Mouse (Mus musculus): Measurements from ENCODE around the gene Ntn3. TPM values are rescaled to one million over a fixed set of nuclear protein-coding genes. Genes with fewer than 3 reads are reported as not detected.

Ntn3 gene
- polyA plus RNA-seq, 1 experiment from 2014 or later: 4.0 TPM

DNA sequence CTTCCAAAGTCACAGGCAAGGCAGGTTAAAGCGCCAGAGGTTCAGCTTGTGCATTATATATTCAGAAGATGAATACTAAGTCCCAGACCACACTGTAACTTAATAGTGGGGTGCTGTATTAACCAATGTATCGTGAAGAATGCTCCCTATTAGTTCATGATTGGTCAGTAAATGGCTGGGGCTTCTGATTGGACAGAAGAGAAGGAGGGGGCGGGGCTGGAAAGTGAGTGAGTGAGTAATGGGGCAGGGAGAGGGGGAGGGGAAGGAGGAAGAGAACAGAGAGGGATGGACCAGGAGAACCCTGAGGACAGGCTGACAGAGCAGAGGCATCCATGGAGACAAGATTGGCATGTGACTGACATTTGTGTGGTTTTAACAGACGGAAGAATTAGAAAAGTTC, 7.5 kb upstream of the Ntn3 start:
- H3K27me3 ChIP-seq (ENCODE audit: control insufficient read depth, insufficient read depth, low read length): no peaks in the 10 kb centered on the region
- no peak overlapping the region for H3K4me2 ChIP-seq (ENCODE audit: low read depth)
- DNase-seq (ENCODE audit: low spot score) (no peak), ATAC-seq (ENCODE audit: insufficient read depth, low FRiP score, low TSS enrichment) (no peak)
- no peak overlapping the region for H3K4me3 ChIP-seq (ENCODE audit: low read depth, low read length)
- H3K9ac ChIP-seq (ENCODE audit: low read length): no peak overlapping the region
- H3K9me3 ChIP-seq (ENCODE audit: control insufficient read depth, low read length): no peaks in the 10 kb centered on the region
- WGBS: 68% methylated on average over 4 of the region's 4 CpGs
- peaks cover 14% of the 10 kb centered on the region for H3K4me1 ChIP-seq (ENCODE audit: control insufficient read depth, insufficient read depth, low read length)
- no peak overlapping the region for H3K27ac ChIP-seq (ENCODE audit: low read depth, low read length)
- 0 out of 2 replicates have a peak, but pooled peaks cover 2% of the 10 kb centered on the region for H3K36me3 ChIP-seq (ENCODE audit: control insufficient read depth, insufficient read depth, low read length)

GRCm38 (mm10) chr17:24213186-24213585, 3.9 kb upstream of the Ntn3 start:
- 79% methylated on average over 6 of the region's 6 CpGs for WGBS
- H3K9ac ChIP-seq (ENCODE audit: low read length): no peak overlapping the region
- ATAC-seq (ENCODE audit: insufficient read depth, low FRiP score, low TSS enrichment) (no peak), DNase-seq (ENCODE audit: low spot score) (no peak)
- 0 out of 2 replicates have a peak, but pooled peaks cover 2% of the 10 kb centered on the region for H3K36me3 ChIP-seq (ENCODE audit: control insufficient read depth, insufficient read depth, low read length)
- peaks cover 3% of the 10 kb centered on the region for H3K27me3 ChIP-seq (ENCODE audit: control insufficient read depth, insufficient read depth, low read length)
- H3K27ac ChIP-seq (ENCODE audit: low read depth, low read length): no peak overlapping the region
- no peaks in the 10 kb centered on the region for H3K9me3 ChIP-seq (ENCODE audit: control insufficient read depth, low read length)
- H3K4me3 ChIP-seq (ENCODE audit: low read depth, low read length): no peak overlapping the region
- peaks cover 20% of the 10 kb centered on the region for H3K4me1 ChIP-seq (ENCODE audit: control insufficient read depth, insufficient read depth, low read length)
- H3K4me2 ChIP-seq (ENCODE audit: low read depth): no peak overlapping the region

- 30% methylated on average over 5 of the region's 5 CpGs for WGBS
- Histone ChIP-seq H3K4me1 (ENCODE audit: control insufficient read depth, insufficient read depth, low read length) (peaks cover 26% of the 10 kb centered on the region), H3K9ac (ENCODE audit: low read length) (no peak overlapping the region)
Measured at GRCm38 (mm10) chr17:24212441-24213018, 3.2 kb upstream of the Ntn3 start.

GRCm38 (mm10) chr17:24211631-24212440, 2.5 kb upstream of the Ntn3 start:
- ATAC-seq (ENCODE audit: insufficient read depth, low FRiP score, low TSS enrichment) (peak; percentile 51), DNase-seq (ENCODE audit: low spot score) (peak; percentile 75)
- Histone ChIP-seq H3K36me3 (ENCODE audit: control insufficient read depth, insufficient read depth, low read length) (0 out of 2 replicates have a peak, but pooled peaks cover 2% of the 10 kb centered on the region), H3K27ac (ENCODE audit: low read depth, low read length) (peak overlapping the region; percentile 50; the same call in 1 of the 2 replicates), H3K4me2 (ENCODE audit: low read depth) (peak overlapping the region; percentile 97), H3K27me3 (ENCODE audit: control insufficient read depth, insufficient read depth, low read length) (peaks cover 15% of the 10 kb centered on the region), H3K4me3 (ENCODE audit: low read depth, low read length) (peak overlapping the region; percentile 44), H3K4me1 (ENCODE audit: control insufficient read depth, insufficient read depth, low read length) (peaks cover 33% of the 10 kb centered on the region), H3K9ac (ENCODE audit: low read length) (peak overlapping the region; percentile 75), H3K9me3 (ENCODE audit: control insufficient read depth, low read length) (no peaks in the 10 kb centered on the region)
- WGBS: 2% methylated on average over 37 of the region's 37 CpGs

More at GRCm38 (mm10) chr17:24212441-24213018, 3.2 kb upstream of the Ntn3 start:
- Histone ChIP-seq H3K4me2 (ENCODE audit: low read depth) (peak overlapping the region; percentile 97), H3K36me3 (ENCODE audit: control insufficient read depth, insufficient read depth, low read length) (0 out of 2 replicates have a peak, but pooled peaks cover 2% of the 10 kb centered on the region), H3K27ac (ENCODE audit: low read depth, low read length) (no peak overlapping the region), H3K27me3 (ENCODE audit: control insufficient read depth, insufficient read depth, low read length) (peaks cover 9% of the 10 kb centered on the region), H3K4me3 (ENCODE audit: low read depth, low read length) (peak overlapping the region; percentile 44; the same call in 1 of the 2 replicates), H3K9me3 (ENCODE audit: control insufficient read depth, low read length) (no peaks in the 10 kb centered on the region)
- DNase-seq (ENCODE audit: low spot score) (no peak), ATAC-seq (ENCODE audit: insufficient read depth, low FRiP score, low TSS enrichment) (no peak)

DNA sequence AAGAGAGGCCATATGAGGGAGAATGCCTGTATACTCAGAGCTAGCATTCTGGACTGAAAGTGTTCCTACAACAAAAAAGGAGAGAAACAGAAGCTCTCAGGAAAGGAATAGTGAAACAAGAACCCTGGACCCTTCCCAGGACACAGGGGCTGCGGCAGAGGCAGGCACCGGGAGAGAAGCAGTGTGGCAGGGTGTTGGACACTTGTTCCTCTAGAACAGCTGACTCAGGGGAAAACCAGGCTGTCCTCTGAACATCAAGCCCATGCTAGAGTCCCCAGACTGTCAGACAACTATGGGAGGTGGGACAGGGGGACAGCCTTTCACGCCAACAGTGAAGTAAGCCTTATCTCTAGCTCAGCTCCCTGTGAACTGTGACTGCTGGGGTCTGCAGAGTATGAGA, 1.3 kb upstream of the Ntn3 start:
- no peak overlapping the region for H3K4me2 ChIP-seq (ENCODE audit: low read depth)
- H3K4me3 ChIP-seq (ENCODE audit: low read depth, low read length): no peak overlapping the region
- H3K9ac ChIP-seq (ENCODE audit: low read length): no peak overlapping the region
- H3K27ac ChIP-seq (ENCODE audit: low read depth, low read length): no peak overlapping the region
- peaks cover 41% of the 10 kb centered on the region for H3K4me1 ChIP-seq (ENCODE audit: control insufficient read depth, insufficient read depth, low read length)
- DNase-seq (ENCODE audit: low spot score): no peak
- 89% methylated on average over 3 of the region's 3 CpGs for WGBS
- no peak for ATAC-seq (ENCODE audit: insufficient read depth, low FRiP score, low TSS enrichment)
- H3K27me3 ChIP-seq (ENCODE audit: control insufficient read depth, insufficient read depth, low read length): peaks cover 20% of the 10 kb centered on the region
- no peaks in the 10 kb centered on the region for H3K9me3 ChIP-seq (ENCODE audit: control insufficient read depth, low read length)
- H3K36me3 ChIP-seq (ENCODE audit: control insufficient read depth, insufficient read depth, low read length): 0 out of 2 replicates have a peak, but pooled peaks cover 2% of the 10 kb centered on the region

- H3K4me2 ChIP-seq (ENCODE audit: low read depth): peak overlapping the region; percentile 93
Measured at GRCm38 (mm10) chr17:24209916-24210240, 547 bp upstream of the Ntn3 start.

DNA sequence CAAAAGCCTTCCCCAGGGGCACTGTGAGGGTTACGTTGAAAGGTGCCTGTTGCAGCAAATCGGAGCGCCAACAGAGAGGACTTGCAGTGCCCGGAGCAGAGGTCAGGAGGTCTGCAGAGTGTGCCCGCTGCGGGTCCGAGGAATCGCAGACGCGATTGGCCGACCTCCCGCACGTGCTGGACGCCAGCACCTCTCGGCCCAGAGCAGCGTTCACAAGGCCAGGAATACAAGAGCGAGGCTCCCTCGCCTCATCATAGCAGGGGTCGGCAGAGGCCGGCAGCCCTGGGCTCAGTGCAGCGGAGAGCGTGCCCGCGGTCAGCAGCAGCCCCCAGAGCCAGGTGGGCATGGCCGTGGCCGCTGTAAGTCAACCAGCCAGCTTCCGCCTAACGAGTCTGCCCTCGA, 689 bp downstream of the Ntn3 start:
- peak; percentile 47 for DNase-seq (ENCODE audit: low spot score)
- Histone ChIP-seq H3K9me3 (ENCODE audit: control insufficient read depth, low read length) (no peaks in the 10 kb centered on the region), H3K9ac (ENCODE audit: low read length) (peak overlapping the region; percentile 72), H3K36me3 (ENCODE audit: control insufficient read depth, insufficient read depth, low read length) (no peaks in the 10 kb centered on the region), H3K4me2 (ENCODE audit: low read depth) (peak overlapping the region; percentile 93), H3K4me3 (ENCODE audit: low read depth, low read length) (peak overlapping the region; percentile 44), H3K27me3 (ENCODE audit: control insufficient read depth, insufficient read depth, low read length) (peaks cover 20% of the 10 kb centered on the region), H3K27ac (ENCODE audit: low read depth, low read length) (peak overlapping the region; percentile 61), H3K4me1 (ENCODE audit: control insufficient read depth, insufficient read depth, low read length) (peaks cover 44% of the 10 kb centered on the region)
- WGBS: 2% methylated on average over 29 of the region's 29 CpGs
- 0 out of 2 replicates have a peak, but pooled peaks have one; percentile 0 for ATAC-seq (ENCODE audit: insufficient read depth, low FRiP score, low TSS enrichment)

More at GRCm38 (mm10) chr17:24209916-24210240, 547 bp upstream of the Ntn3 start:
- 77% methylated on average over 3 of the region's 3 CpGs for WGBS
- Histone ChIP-seq H3K4me1 (ENCODE audit: control insufficient read depth, insufficient read depth, low read length) (peaks cover 41% of the 10 kb centered on the region), H3K27ac (ENCODE audit: low read depth, low read length) (peak overlapping the region; percentile 61; the same call in 1 of the 2 replicates), H3K9me3 (ENCODE audit: control insufficient read depth, low read length) (no peaks in the 10 kb centered on the region), H3K4me3 (ENCODE audit: low read depth, low read length) (peak overlapping the region; percentile 44; the same call in 1 of the 2 replicates), H3K36me3 (ENCODE audit: control insufficient read depth, insufficient read depth, low read length) (no peaks in the 10 kb centered on the region), H3K9ac (ENCODE audit: low read length) (no peak overlapping the region; the same call in 1 of the 2 replicates), H3K27me3 (ENCODE audit: control insufficient read depth, insufficient read depth, low read length) (peaks cover 20% of the 10 kb centered on the region)
- DNase-seq (ENCODE audit: low spot score) (no peak), ATAC-seq (ENCODE audit: insufficient read depth, low FRiP score, low TSS enrichment) (no peak)

DNA sequence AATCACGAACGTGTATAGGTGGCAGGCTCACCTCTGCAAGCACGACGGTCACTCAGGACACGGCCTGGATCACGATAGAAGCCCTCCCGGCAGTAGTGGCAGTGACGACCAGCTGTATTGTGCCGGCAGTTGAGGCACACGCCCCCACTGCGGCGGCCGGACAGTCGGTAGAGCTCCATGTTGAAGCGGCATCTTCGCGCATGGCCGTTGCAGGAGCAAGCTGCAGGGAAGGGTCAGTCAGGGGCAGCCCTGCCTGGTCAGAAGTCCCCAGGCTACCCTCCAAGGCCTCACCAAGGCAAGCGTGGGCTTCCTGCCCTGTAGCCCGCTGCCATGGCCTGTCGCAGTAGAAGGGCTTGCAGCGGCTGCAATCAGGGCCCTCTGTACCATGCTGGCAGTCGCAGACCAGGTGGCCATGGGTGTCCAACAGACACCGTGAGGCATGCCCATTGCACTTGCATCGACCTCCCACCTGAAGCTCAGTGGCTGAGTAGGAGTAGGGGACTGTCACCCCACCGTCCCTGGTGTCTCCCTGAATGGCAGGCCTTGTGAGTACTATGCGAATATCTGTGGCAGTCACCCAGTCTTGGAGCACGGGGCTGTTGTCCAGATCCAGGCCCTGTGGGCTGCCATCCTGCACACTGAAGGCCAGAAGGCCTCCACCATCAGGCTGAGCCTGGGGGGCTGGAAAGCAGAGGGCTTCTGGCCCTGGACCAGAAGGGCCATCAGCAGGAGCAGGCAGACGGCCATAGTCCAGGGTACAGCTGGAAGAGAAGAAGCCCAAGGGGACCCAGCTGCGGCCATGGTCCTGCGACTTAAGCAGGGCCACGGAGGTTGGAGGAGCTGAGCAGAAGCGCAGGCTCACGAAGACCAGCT, 1.3 kb downstream of the Ntn3 start:
- DNase-seq (ENCODE audit: low spot score): peak; percentile 15

More for the DNA sequence above, 1.3 kb downstream of the Ntn3 start:
- Histone ChIP-seq H3K9ac (ENCODE audit: low read length) (peak overlapping the region; percentile 72), H3K36me3 (ENCODE audit: control insufficient read depth, insufficient read depth, low read length) (no peaks in the 10 kb centered on the region), H3K9me3 (ENCODE audit: control insufficient read depth, low read length) (no peaks in the 10 kb centered on the region), H3K4me3 (ENCODE audit: low read depth, low read length) (peak overlapping the region; percentile 44), H3K27ac (ENCODE audit: low read depth, low read length) (0 out of 2 replicates have a peak overlapping the region, but pooled peaks have one; percentile 44), H3K4me1 (ENCODE audit: control insufficient read depth, insufficient read depth, low read length) (peaks cover 44% of the 10 kb centered on the region), H3K4me2 (ENCODE audit: low read depth) (peak overlapping the region; percentile 93), H3K27me3 (ENCODE audit: control insufficient read depth, insufficient read depth, low read length) (peaks cover 20% of the 10 kb centered on the region)
- ATAC-seq (ENCODE audit: insufficient read depth, low FRiP score, low TSS enrichment): no peak
- 55% methylated on average over 34 of the region's 34 CpGs for WGBS
